Mouse (Mus musculus): ENCODE measurements around the gene Tmem131l.

Gene Tmem131l

GRCm38 (mm10) chr3:84039646-84040475 is at the start of gene Tmem131l:
TSS of gene Tmem131l (minus strand) at chr3:84040175.
- peak; percentile 84 for DNase-seq

GRCm38 (mm10) chr3:84086921-84087320 is 46.9 kb upstream of the Tmem131l start:
- DNase-seq: no peak

GRCm38 (mm10) chr3:84086337-84086736 is 46.4 kb upstream of the Tmem131l start:
- DNase-seq: no peak

- DNase-seq: no peak
Observed at GRCm38 (mm10) chr3:84085429-84085828, 45.5 kb upstream of the Tmem131l start.

DNA sequence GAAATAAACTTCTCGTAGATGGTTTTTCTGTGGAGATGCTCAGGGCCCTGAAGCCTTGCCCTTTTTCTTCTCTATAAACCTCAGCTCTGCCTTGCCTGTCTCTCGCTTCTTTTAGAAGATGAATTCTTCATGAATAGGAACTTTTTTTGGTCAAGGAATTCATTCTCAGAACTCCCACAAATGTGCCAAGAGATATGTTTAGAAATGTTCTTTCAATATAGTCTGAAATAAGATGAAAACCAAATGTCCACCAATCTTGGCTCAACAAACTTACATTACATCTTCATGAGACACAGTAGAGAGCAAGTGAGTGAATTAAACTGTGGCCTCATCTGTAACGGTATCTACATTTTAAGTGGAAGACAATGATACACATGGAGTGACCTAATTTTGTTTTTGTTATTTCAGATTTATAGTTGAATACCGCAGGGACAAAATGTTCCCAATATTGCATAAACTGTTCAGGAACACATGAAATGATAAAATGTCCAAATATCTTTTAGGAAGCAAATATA is 41.3 kb upstream of the Tmem131l start:
- DNase-seq: no peak

- DNase-seq: no peak
Observed at GRCm38 (mm10) chr3:84080074-84080473, 40.1 kb upstream of the Tmem131l start.

DNA sequence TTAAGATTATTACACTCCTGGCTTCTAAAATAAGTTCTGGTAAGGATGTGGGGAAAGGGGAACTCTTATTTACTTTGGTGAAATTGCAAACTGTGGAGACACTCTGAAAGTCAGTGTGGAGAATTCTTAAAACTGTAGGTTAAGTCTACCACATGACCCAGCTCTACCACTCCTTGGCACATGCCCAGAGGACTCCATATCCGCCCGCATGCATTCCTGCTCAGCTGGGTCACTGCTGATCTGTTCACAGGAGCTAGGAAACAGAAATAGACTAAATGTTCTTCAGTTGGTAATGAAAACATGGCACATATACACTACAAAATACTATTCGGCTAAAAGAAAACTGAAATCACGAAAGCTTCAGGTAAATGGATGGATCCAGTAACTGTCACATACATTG is 37.5 kb upstream of the Tmem131l start:
- no peak for DNase-seq

- DNase-seq: no peak
Observed at GRCm38 (mm10) chr3:84076543-84077332, 36.8 kb upstream of the Tmem131l start.

DNA sequence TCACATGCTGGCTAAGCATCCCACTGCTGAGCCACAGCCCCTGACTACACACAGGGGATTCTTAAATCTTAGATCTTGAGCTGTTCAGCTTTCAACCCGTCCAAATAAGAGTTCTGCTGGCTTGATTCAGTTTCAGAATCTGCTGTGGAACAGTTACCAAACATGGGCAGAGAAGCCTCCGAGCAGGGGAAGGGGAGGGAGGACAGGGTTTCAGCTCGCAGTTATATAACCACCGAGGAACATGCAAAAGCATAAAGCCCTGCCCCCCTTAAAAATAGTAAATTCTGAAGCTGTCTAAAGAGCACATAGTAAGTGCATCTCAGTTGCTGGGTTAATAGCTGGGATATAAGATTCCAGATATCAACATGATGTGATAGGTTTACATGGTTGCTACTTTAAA is 35.5 kb upstream of the Tmem131l start:
- peak; percentile 20 for DNase-seq

DNA sequence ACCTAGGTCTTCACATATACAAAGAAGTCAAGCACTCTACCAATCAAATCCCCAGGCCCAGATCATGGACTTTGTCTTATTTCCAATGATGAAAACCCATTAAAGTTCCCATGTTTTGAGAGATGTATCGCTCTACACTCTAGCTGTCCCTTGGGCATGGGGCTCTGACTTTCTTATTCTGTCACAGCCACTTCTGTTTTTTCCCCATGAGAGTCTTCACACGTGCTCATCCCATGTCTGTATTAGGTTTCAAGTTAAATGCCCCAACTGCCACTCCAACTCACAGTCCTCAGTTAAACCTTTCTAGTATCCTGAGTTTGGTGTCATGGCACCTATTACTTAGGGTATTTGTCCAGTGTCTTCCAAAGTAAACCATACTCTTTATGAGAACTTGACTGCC is 34.8 kb upstream of the Tmem131l start:
- no peak for DNase-seq

DNA sequence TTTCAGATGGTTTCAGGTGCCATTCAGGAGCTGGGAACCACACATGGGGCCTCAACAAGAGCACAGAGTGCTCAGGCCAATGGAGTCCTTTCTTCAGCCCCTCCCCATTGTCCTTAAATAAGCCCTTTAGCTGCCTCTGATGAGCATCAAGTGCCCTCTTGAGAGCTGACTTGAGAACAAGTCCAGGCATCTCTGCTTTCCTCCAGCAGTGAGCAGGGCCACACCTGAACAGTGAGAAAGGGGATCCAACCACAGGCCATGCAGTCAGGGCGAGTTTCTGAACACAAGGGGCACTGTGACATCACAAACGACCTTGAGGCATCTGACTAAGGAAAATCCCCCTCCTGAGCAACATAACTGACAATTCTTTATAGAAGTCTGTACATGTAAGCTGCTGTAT is 31.7 kb upstream of the Tmem131l start:
- DNase-seq: no peak

DNA sequence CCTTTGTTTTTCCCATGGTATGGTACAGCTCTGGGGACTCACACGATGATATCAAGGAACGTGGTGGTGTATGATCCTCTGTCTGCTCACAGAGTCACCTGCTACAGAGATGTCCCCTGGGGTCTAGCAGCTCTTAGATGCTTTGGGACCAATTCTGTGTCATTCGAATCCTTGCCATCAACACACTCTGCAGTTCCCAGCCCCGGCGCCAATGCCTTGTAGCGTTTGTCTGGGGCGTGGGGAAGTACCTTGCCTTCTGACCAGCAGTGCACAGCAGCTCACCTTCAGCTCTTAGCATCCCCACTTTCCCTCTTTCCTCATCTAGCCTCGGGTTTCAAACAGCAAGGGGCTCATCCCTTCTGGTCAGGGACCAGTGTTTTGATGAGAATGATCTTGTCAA is 30.8 kb upstream of the Tmem131l start:
- no peak for DNase-seq

DNA sequence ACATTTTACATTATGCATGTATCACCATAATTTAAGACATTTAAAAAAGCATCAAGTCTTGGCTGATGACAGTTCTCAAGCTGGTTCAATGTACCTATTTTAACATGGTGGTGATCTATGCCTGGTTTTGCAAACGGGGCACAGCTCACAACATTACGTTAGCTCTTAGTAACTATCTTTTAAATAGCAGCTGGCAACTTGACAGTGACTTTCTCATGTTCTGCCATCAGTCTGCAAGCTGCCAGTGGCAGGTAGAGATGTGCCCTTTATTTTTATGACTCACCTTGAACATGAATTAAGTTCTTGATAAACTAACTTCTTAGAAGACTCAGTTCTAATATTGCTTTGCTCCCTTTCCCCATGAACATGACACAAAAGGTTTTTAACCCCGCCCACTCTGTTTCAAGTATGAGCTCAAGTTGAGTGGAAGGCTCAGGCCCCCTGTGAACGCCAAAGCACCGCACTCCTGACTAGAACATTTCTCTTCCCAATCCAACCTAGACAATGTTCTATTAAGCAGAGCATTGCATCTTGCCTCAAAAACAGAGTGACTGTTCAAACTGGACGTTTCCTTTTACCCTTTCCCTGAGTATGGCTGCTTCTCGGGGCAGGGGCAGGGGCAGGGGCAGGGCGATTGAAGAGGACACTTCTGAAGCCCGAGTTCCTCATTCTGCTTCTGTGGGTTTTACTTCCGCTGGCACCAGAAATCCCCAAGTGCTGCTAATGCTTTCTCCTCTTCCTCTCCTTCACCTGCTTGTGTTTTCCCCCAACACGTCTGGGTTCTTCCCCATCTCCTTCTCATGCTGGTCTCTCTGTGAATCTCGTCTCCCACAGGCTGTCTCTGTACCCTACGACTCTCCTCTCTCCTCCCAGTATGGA is 29.1 kb upstream of the Tmem131l start:
- DNase-seq: no peak

DNA sequence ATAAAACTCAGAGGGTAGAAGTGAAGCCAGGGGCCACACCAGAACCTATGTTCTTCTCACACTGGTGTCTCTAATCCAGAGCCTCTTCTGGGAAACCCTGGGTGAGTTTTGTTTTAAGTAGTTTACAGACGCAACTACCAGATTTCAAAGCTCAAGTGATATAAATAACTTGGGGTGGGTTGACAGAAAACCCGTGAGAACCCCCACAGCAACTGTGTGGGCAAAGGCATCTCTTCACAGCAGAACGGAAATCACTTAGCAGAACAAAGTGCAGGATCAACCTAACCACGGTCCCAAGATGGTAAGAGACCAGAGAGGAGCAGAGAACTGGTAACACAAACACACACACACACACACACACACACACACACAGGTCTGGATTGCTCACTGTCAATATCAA is 25.9 kb upstream of the Tmem131l start:
- no peak for DNase-seq

DNA sequence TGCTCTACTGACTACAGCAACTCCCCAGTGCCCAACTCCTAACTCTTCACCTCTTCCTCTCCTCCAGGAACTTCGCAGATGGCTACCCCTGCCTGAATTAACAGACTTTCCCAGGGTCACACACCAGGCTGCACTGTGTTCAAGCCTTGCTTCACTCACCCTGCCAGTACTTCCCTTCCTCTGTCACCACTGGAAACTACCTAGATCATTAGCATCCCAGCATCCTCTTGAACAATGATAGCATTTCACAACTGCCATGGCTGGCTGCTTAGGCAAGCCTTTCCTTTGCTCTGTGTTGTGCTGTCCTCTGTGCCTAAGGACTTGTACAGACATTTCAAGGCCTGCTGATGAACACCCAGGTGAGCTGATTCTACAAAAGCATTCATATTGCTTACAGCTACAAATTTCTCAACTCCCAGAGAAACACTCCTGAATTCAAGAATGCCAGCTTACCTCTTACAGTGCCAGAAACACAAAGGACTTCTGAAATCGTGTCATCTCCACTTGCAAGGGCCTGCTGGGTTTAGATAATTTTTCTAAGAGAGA is 23.5 kb upstream of the Tmem131l start:
- no peak for DNase-seq

- DNase-seq: no peak
Observed at GRCm38 (mm10) chr3:84061523-84062453, 21.8 kb upstream of the Tmem131l start.

DNA sequence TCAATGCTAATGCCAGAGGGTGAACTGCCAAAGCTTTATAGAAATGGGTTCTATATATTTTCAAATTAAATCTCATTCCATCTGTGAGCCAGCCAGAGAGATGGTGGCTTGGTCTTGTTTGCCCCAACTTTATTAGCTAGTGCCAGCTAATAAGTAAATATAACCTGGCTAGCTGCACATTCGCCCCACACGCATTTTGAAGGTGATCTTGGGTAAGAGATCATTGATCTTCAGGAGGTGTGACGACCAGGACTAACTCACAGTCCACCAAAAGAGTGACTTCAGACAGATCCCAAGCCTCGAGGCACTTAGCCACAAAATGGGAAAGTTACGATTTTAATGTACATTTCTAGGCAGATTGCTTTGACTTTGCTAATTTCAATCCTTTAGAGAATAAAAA is 21.0 kb upstream of the Tmem131l start:
- no peak for DNase-seq

- no peak for DNase-seq
Observed at GRCm38 (mm10) chr3:84060128-84060527, 20.2 kb upstream of the Tmem131l start.

DNA sequence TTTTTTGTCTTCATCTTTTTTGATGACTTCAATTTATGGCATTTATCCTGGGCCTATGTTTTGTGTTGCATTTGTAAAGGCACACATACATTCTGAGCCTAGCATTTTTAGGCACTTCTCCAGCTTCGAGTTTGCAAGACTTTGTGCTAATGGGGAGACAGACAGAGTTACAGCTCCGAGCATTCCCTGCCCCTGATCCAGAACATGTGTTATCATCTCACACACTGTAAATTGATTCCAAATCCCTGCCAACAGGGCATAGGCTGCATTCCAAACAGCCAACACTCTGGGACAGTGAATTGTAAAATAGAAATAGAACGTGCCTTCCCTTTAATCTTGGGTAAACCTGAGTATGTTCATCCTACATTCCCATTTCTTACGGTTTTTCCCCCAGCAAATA is 19.7 kb upstream of the Tmem131l start:
- no peak for DNase-seq

- DNase-seq: no peak
Observed at GRCm38 (mm10) chr3:84059261-84059660, 19.3 kb upstream of the Tmem131l start.

DNA sequence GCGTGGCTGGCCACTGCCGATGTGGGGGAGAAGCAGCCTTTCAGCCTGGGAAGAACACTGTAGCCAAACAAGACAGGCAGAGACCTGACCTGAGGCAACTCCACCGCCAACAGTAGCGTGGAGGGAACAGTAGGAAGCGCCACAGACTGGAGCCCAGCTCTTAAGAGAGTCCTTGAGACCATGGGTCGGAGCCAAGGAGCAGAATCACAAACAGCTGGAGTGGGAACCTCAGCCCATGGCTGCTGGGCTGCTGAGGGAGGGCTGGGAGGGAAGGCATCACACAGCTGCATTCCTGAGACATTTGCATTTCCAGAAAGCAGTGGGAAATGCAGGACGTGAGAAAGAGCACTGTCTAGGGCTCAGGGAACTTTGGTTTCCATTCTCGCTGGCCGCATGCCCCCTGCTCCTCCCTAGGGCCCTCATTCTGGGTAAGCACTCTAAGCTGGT is 8.8 kb upstream of the Tmem131l start:
- DNase-seq: peak; percentile 54
